Mouse (Mus musculus) embryonic fibroblast, embryonic 13.5 days (primary cell): ENCODE results near the gene Flnb.

Experiments used
- CTCF ChIP-seq: IDR thresholded peaks from 2 replicates; pipeline ENCODE4 v1.5.1; 2011; ENCODE audit warnings: mild to moderate bottlenecking, control low read depth, low read length, moderate library complexity, borderline replicate concordance; ENCODE audit not compliant: insufficient read depth
- POLR2A ChIP-seq: IDR thresholded peaks from 2 replicates; pipeline ENCODE4 v1.6.1; 2011; ENCODE audit warnings: low read depth, mild to moderate bottlenecking, control low read depth, low read length, moderate library complexity

DNA sequence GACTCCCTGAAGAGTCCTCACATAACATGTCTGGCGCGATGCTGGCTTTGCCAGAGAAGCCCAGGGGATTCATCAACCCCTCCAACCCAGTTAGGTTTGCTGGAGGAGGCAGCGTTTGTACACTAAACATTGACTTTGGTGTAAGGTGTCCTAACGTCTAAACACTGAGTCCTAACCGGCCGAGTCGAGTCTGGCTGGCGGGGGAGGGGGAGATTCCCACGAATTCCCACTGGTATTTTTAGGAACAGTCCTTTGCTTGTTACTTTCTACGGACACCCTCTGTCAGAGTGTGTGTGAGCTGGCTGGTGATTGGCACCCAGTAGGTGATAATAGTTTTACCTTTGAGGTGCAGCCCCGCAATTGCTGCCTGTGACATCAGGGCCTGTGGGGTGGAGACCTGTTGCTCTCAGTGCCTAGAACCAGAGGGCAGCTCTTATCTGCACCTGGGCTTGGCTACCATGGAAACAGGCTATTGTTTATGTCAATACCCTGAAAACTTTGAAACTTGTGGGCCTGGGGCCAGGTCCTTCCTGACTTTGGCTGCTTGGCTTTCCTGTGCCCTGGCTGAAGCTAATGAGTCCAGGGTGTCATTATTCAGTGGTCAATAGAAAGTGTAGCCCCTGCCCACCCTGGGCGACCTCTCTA is 135.0 kb downstream of the Flnb start:
- no peak for TF ChIP-seq CTCF
- TF ChIP-seq POLR2A = no peak
